Mouse (Mus musculus): ENCODE data around the gene D130043K22Rik.

GRCm38 (mm10) chr13:24889554-24889953 is 44.6 kb downstream of the D130043K22Rik start:
- TF ChIP-seq TAL1 (conservative IDR thresholded peaks at IDR 0.05; ENCODE audit: low read depth, low read length) (no peak), CTCF (IDR thresholded peaks at IDR 0.05; ENCODE audit: low read depth, low read length) (no peak), GATA1 (IDR thresholded peaks at IDR 0.05; ENCODE audit: borderline replicate concordance, low read length) (no peak)
